Mouse (Mus musculus) cerebellum, adult 9-11 months (tissue): ENCODE measurements around the gene Ms4a6b.
"Not testable (repeated sequence)": the region's sequence is repeated elsewhere in the genome, so short reads cannot be mapped to it uniquely, and the experiment has no call there.

Source experiments
- DNase-seq: peaks from one replicate; pipeline ENCODE4 v3.0.0; 2022

The Ms4a6b gene

GRCm38 (mm10) chr19:11516246-11516645, at the start of gene Ms4a6b:
TSS of gene Ms4a6b (plus strand) at chr19:11516512.
- DNase-seq: no peak

GRCm38 (mm10) chr19:11468361-11468760, 48.0 kb upstream of the Ms4a6b start:
- DNase-seq: not testable (repeated sequence)

- DNase-seq: not testable (repeated sequence)
Measured at GRCm38 (mm10) chr19:11469215-11469614, 47.1 kb upstream of the Ms4a6b start, which contains the start of gene Ms4a6c. TSS of gene Ms4a6c (plus strand) at chr19:11469366.

- no peak for DNase-seq
Measured at GRCm38 (mm10) chr19:11479714-11480113, 36.6 kb upstream of the Ms4a6b start.

- no peak for DNase-seq
Measured at GRCm38 (mm10) chr19:11482684-11483083, 33.6 kb upstream of the Ms4a6b start.

GRCm38 (mm10) chr19:11483941-11484340, 32.4 kb upstream of the Ms4a6b start:
- no peak for DNase-seq

- DNase-seq: no peak
Measured at GRCm38 (mm10) chr19:11484388-11484787, 31.9 kb upstream of the Ms4a6b start.

GRCm38 (mm10) chr19:11485266-11485665, 31.0 kb upstream of the Ms4a6b start:
- no peak for DNase-seq

GRCm38 (mm10) chr19:11485746-11486145, 30.6 kb upstream of the Ms4a6b start, which contains the start of gene Gm8369:
TSS of gene Gm8369 (plus strand) at chr19:11485938.
- DNase-seq: no peak

GRCm38 (mm10) chr19:11486599-11486998, 29.7 kb upstream of the Ms4a6b start:
- no peak for DNase-seq

- DNase-seq: no peak
Measured at GRCm38 (mm10) chr19:11491406-11492189, 24.7 kb upstream of the Ms4a6b start.

GRCm38 (mm10) chr19:11492671-11493070, 23.6 kb upstream of the Ms4a6b start:
- no peak for DNase-seq

- DNase-seq: no peak
Measured at GRCm38 (mm10) chr19:11494519-11494918, 21.8 kb upstream of the Ms4a6b start.

- no peak for DNase-seq
Measured at GRCm38 (mm10) chr19:11496361-11496760, 20.0 kb upstream of the Ms4a6b start.

GRCm38 (mm10) chr19:11497300-11497699, 19.0 kb upstream of the Ms4a6b start:
- DNase-seq: not testable (repeated sequence)

- no peak for DNase-seq
Measured at GRCm38 (mm10) chr19:11500796-11501195, 15.5 kb upstream of the Ms4a6b start.

- DNase-seq: no peak
Measured at GRCm38 (mm10) chr19:11501326-11501725, 15.0 kb upstream of the Ms4a6b start.

GRCm38 (mm10) chr19:11504857-11505256, 11.5 kb upstream of the Ms4a6b start:
- no peak for DNase-seq

GRCm38 (mm10) chr19:11513458-11513857, 2.9 kb upstream of the Ms4a6b start:
- DNase-seq: no peak

GRCm38 (mm10) chr19:11516845-11517244, 533 bp downstream of the Ms4a6b start:
- DNase-seq: no peak

GRCm38 (mm10) chr19:11517373-11517772, 1.1 kb downstream of the Ms4a6b start:
- not testable (repeated sequence) for DNase-seq

GRCm38 (mm10) chr19:11518356-11518755, 2.0 kb downstream of the Ms4a6b start:
- DNase-seq: not testable (repeated sequence)

- DNase-seq: no peak
Measured at GRCm38 (mm10) chr19:11520146-11520545, 3.8 kb downstream of the Ms4a6b start.

GRCm38 (mm10) chr19:11533421-11533820, 17.1 kb downstream of the Ms4a6b start:
- no peak for DNase-seq
